Mouse (Mus musculus) central nervous system, embryonic 11.5 days (tissue): ENCODE data around the gene Slc22a3. TPM values are rescaled to one million over a fixed set of nuclear protein-coding genes. Genes with fewer than 3 reads are reported as not detected.

ENCODE experiments used
- polyA plus RNA-seq: library from polyadenylated mRNA; depleted of rRNA; stranded (reverse); fragments of >200 nt; gene quantifications from 2 replicates; pipeline ENCODE4 v1.2.3, GENCODE M21; 2012; rRNA removed

Slc22a3 gene
- polyA plus RNA-seq: 0.49 and 0.52 TPM in 2 replicates

GRCm38 (mm10) chr17:12507654-12508204, at the start of gene Slc22a3:
TSS of gene Slc22a3 (minus strand) at chr17:12507704.

GRCm38 (mm10) chr17:12377981-12378705, 129.4 kb downstream of the Slc22a3 start, which contains the start of gene Plg:
TSS of gene Plg (plus strand) at chr17:12378608.

Other genes with a start within 250 kb of the Slc22a3 start
- 25.7 and 41.5 TPM in 2 replicates for gene Map3k4, start 188.9 kb downstream of the Slc22a3 start, polyA plus RNA-seq
- gene Plg, start 129.1 kb downstream of the Slc22a3 start, polyA plus RNA-seq: 4.0 and 7.4 TPM in 2 replicates
- 0.02 and 0.04 TPM in 2 replicates for gene Slc22a2, start 76.4 kb upstream of the Slc22a3 start, polyA plus RNA-seq
- gene Slc22a1, start 168.1 kb upstream of the Slc22a3 start, polyA plus RNA-seq: 0.32 and 0.70 TPM in 2 replicates